Mouse (Mus musculus): ENCODE measurements around the gene Erc2. TPM values are rescaled to one million over a fixed set of nuclear protein-coding genes. Genes with fewer than 3 reads are reported as not detected.

The Erc2 gene
- total and polyA plus RNA-seq, 3 experiments = not detected

- TF ChIP-seq EP300 (IDR thresholded peaks at IDR 0.05; ENCODE audit: low read length) = no peak
- no peak for TF ChIP-seq IRF4 (IDR thresholded peaks at IDR 0.05; ENCODE audit: low read depth, low read length)
- no peak for TF ChIP-seq SMC3 (IDR thresholded peaks at IDR 0.05; ENCODE audit: low read depth, low read length)
- no peak for TF ChIP-seq UBTF (IDR thresholded peaks at IDR 0.05; ENCODE audit: low read depth, low read length)
- TF ChIP-seq POLR2AphosphoS2 (IDR thresholded peaks at IDR 0.05; ENCODE audit: low read depth, low read length) = no peak
- TF ChIP-seq HCFC1 (IDR thresholded peaks at IDR 0.05; ENCODE audit: low read depth, low read length) = no peak
- no peak for TF ChIP-seq JUND (conservative IDR thresholded peaks at IDR 0.05; ENCODE audit: low read depth, low read length)
- no peak for TF ChIP-seq CHD1 (IDR thresholded peaks at IDR 0.05; ENCODE audit: low read depth, low read length)
- TF ChIP-seq SIN3A (IDR thresholded peaks at IDR 0.05; ENCODE audit: low read length) = no peak
- no peak for TF ChIP-seq ZMIZ1 (IDR thresholded peaks at IDR 0.05; ENCODE audit: low read depth, low read length)
- TF ChIP-seq KAT2A (IDR thresholded peaks at IDR 0.05; ENCODE audit: insufficient replicate concordance, low read length) = no peak
- TF ChIP-seq ELF1 (IDR thresholded peaks at IDR 0.05; ENCODE audit: low read depth, low read length) = no peak
- no peak for TF ChIP-seq PAX5 (IDR thresholded peaks at IDR 0.05; ENCODE audit: low read length)
- no peak for TF ChIP-seq USF2 (conservative IDR thresholded peaks at IDR 0.05; ENCODE audit: low read depth, low read length)
- TF ChIP-seq MAZ (IDR thresholded peaks at IDR 0.05; ENCODE audit: low read depth, low read length) = no peak
- TF ChIP-seq CHD2 (IDR thresholded peaks at IDR 0.05; ENCODE audit: low read length) = no peak
- TF ChIP-seq GABPA (IDR thresholded peaks at IDR 0.05; ENCODE audit: insufficient replicate concordance, low read depth, low read length) = no peak
- no peak for TF ChIP-seq NELFE (IDR thresholded peaks at IDR 0.05; ENCODE audit: low read depth, low read length)
- no peak for TF ChIP-seq NRF1 (IDR thresholded peaks at IDR 0.05; ENCODE audit: low read depth, low read length)
Measured at GRCm38 (mm10) chr14:27933533-27933932, 311.3 kb downstream of the Erc2 start.

GRCm38 (mm10) chr14:27935714-27936113 lies 313.5 kb downstream of the Erc2 start:
- no peaks in the 10 kb centered on the region for H3K36me3 ChIP-seq (replicated peaks in 1 of 2; ENCODE audit: control insufficient read depth in 1 of 2, insufficient read depth in 1 of 2, low read length in 1 of 2)
- no peak for TF ChIP-seq MEF2A (IDR thresholded peaks at IDR 0.05; ENCODE audit: borderline replicate concordance, low read depth, low read length)
- no peak for TF ChIP-seq TBP (conservative IDR thresholded peaks at IDR 0.05; ENCODE audit: low read depth, low read length)
- TF ChIP-seq USF1 (IDR thresholded peaks at IDR 0.05; ENCODE audit: low read depth, low read length) = no peak
- TF ChIP-seq HCFC1 (IDR thresholded peaks at IDR 0.05; ENCODE audit: low read depth, low read length) = no peak
- no peak for TF ChIP-seq MAFK (IDR thresholded peaks at IDR 0.05; ENCODE audit: insufficient replicate concordance, low read length)
- no peaks in the 10 kb centered on the region for H3K9me3 ChIP-seq (replicated peaks; ENCODE audit: low read length)
- H3K9ac ChIP-seq (ENCODE audit: insufficient read depth, low read depth) = no peak overlapping the region
- H3K4me2 ChIP-seq (ENCODE audit: insufficient read depth, low read depth, poor library complexity, severe bottlenecking) = no peak overlapping the region
- no peaks in the 10 kb centered on the region for H3K79me2 ChIP-seq (replicated peaks; ENCODE audit: control insufficient read depth, extremely low read depth, insufficient read depth, poor library complexity, severe bottlenecking)
- dilution Hi-C loops (cut with MboI; ENCODE audit: extremely low pct_ligation_motif_present, extremely low pct_unique_long_range_greater_than_20kb, low sequenced_read_pairs) = no loop called here
- no peaks in the 10 kb centered on the region for H3K4me1 ChIP-seq (ENCODE audit: control insufficient read depth in 1 of 2, insufficient read depth in 2 of 2)
- no peak overlapping the region for H3K27ac ChIP-seq (ENCODE audit: insufficient read depth, low read depth)
- H3K4me3 ChIP-seq (replicated peaks in 1 of 3; ENCODE audit: low read depth in 2 of 3, low read length in 2 of 3, poor library complexity in 1 of 3) = no peak overlapping the region
- DNase-seq (ENCODE audit: extremely low read depth) = no peak
- no peaks in the 10 kb centered on the region for H3K27me3 ChIP-seq (replicated peaks)
- in situ Hi-C loops (cut with MboI; ENCODE audit: low pct_ligation_motif_present, low pct_unique_long_range_greater_than_20kb, low sequenced_read_pairs) = no loop called here

More at GRCm38 (mm10) chr14:27933533-27933932, 311.3 kb downstream of the Erc2 start:
- Histone ChIP-seq H3K79me2 (replicated peaks; ENCODE audit: control insufficient read depth, extremely low read depth, insufficient read depth, poor library complexity, severe bottlenecking) (no peaks in the 10 kb centered on the region), H3K27me3 (replicated peaks) (no peaks in the 10 kb centered on the region), H3K9me3 (replicated peaks; ENCODE audit: low read length) (no peaks in the 10 kb centered on the region), H3K9ac (ENCODE audit: insufficient read depth, low read depth) (no peak overlapping the region), H3K36me3 (replicated peaks in 1 of 2; ENCODE audit: control insufficient read depth in 1 of 2, insufficient read depth in 1 of 2, low read length in 1 of 2) (no peaks in the 10 kb centered on the region), H3K4me3 (replicated peaks in 1 of 3; ENCODE audit: low read depth in 2 of 3, low read length in 2 of 3, poor library complexity in 1 of 3) (no peak overlapping the region), H3K4me2 (ENCODE audit: insufficient read depth, low read depth, poor library complexity, severe bottlenecking) (no peak overlapping the region), H3K4me1 (ENCODE audit: control insufficient read depth in 1 of 2, insufficient read depth in 2 of 2) (no peaks in the 10 kb centered on the region), H3K27ac (ENCODE audit: insufficient read depth, low read depth) (no peak overlapping the region)
- in situ Hi-C loops (cut with MboI; ENCODE audit: low pct_ligation_motif_present, low pct_unique_long_range_greater_than_20kb, low sequenced_read_pairs) = no loop called here
- dilution Hi-C loops (cut with MboI; ENCODE audit: extremely low pct_ligation_motif_present, extremely low pct_unique_long_range_greater_than_20kb, low sequenced_read_pairs) = no loop called here
- no peak for DNase-seq (ENCODE audit: extremely low read depth)

All from CH12.LX (cell line).